Mouse (Mus musculus) liver (tissue): ENCODE results near the gene Adap1.

Source experiments
- DNase-seq: peaks from one replicate; pipeline ENCODE4 v3.0.0-alpha.2; 2020; ENCODE audit warnings: mixed read lengths

Adap1 gene

DNA sequence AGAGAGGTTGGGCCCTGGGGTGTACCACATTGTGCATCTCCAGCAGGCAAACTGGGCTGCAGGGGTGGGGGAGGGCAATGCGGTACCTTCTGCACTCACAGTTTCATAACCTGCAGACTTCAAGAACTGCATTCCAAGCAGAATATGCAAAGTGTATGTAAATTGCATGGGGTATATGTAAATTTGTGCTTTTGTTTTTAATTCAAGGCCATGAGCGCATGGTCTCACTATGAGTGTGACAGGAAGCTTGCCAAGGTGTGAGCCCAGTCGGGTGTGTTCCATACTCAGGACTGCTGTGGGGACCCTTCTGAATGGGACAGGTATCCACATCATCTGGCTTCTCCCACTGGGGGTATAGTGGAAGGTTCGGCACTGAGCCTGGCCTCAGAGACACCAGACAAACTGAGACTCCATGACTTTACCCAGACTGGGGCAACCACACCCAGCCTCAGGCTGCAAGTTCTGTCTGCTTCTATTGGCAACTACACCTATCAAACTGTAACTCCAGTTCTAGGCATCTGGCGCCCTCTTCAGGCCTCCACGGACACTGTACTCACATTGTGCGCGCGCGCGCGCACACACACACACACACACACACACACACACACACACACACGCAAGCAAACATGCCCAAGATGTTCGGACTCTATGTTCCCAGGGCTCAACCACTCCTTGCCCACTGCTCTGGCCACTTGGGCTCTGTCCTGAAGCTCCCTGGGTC, 41.8 kb downstream of the Adap1 start:
- peak; percentile 23 for DNase-seq

DNA sequence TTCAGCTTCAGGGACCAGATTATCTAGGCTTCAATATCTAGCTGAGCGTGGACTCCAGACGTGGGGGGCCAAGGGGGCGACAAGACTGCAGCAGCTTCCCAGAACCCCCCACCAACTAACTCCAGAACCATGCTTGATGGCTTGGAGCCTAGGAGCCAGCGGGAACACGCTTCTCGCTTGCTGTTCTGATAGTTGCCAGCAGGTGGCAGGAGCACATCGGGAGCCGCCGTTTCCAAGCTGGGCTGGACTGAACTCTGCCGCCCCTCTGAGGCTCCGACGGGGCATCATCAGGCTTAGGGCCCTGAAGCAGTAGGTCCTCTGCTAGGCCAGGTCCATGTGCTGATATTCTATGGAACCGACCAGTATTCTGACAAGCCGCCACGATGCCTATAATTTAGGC, 43.2 kb downstream of the Adap1 start:
- peak; percentile 80 for DNase-seq

DNA sequence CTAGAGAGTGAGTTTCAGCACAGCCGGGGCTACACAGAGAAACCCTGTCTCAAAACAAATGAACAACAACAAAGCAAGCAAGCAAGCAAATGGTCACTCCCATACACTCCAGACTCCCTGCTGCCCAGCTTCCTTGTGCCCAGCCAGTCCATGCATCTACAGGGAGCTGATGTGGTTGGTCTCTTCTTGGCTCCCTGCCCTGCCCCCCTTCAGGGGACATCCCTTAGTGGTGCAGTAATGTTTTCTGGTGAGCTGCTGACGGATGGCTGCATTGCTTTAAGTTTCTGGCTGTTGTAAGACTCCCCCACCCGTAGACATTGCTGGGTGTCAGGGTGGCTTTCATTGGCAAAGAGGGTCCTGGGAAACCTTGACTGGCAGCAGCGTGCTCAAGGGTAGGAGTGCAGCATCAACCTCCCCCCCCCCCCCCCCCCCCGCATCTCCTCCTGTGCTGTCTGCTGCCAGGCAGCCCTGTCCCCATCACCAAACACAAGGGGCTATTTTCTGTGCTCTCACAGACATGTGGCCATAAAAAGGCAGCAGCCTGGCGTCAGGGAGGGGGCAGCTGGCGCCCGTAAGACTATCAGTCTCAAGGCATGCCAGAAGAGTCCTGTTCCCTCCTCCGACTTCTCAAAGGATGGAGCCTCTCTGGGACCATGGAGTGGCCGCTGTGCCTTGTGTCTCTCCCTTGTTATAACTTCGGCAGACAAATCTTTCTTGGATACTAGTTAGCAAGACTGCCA, 43.9 kb downstream of the Adap1 start:
- no peak for DNase-seq

DNA sequence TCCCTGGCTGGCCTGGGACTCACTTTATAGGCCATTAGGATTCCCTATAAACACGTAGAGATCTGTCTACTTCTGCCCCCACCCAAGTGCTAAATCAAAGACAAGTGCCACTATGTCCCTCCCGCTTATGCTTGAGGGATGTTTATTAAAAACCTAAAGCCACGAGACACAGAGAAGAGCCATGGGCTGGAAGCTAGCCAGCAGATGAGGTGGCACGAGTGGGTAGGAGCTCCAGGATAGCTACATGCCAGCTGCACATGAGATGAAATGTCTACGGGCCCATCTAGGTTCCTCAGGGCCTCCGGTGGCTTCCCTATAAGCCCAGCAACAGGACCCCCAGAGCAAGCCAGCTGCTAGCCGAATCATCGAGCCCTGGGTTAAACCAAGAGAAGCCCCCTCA, 48.1 kb downstream of the Adap1 start:
- no peak for DNase-seq

DNA sequence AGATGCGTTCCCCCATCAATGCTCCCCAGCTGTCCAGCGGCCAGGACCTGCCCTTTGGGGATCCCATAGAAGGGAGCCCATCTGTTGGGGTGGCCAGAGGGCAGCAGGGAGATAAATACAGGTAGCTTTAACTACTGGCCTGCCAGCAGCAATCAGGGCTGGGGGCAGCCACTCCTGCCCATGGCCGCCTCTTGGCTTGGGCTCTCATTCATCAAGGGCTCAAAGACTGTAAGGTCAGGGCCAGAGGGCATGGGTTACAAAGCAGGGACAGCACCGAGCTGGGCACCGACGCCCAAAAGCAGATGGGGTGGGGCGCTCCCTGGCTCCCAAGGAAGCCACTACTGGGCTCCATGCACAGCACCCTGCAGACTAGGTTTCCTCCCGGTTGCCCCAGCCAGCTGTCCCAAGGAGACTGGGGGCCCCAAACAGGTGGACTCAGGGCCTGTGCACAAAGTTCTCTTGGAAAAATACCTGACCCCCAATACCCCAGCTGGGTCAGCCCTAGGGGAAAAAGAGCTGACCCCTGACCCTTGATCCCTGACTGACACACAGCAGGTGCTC, 53.3 kb downstream of the Adap1 start:
- no peak for DNase-seq

DNA sequence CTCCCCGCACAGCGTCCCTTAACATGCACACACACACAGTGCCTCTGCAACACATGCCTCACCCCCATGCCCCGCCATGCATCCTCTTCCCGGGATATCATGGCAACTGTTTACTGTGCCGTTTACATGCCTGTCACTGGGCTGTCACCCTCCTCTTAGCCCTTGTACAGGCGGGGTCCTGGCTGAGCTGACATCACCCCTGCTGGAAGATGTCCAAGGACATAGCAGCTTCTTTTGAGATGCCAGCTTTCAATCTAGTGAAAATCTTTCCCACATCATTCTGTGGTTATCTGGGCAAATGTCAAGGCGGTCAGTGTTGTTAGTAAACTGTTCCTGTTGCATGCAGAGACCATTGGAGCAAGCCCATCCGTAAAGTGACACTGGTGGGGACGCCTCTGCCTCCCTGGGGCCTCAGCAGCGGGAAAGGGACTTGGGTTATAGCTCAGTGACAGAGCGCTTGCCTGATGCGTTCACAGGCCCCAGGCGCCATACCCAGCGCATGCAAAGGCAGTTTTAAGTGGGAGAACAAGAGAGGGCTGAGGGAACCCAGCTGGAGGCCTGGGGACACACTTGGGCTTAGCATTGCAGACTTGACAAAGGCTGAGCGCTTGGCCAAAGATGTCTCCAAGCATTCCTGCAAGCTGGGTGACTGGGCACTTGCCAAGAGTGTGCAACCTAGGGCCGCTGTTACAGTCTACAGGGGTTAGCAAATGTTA, 54.5 kb downstream of the Adap1 start:
- no peak for DNase-seq

DNA sequence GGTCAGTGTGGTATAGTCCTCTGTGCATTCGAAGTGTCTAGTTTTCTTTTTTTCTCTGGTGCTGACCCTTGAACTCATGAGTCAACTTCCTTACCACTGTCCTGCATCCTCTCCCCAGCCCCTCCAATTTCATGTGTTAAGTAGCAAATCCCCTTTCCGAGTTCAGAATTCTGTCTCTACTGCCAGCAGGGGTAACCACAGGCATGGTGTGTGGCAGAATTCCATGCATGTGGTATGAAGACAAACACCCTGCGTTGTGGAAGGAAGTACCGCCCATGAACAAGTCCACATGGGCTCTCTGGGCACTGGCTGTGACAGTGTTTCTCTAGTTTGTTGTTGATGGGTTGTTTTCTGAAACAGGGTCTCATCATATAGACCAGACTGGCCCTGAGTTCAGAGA, 57.8 kb downstream of the Adap1 start:
- DNase-seq = no peak

DNA sequence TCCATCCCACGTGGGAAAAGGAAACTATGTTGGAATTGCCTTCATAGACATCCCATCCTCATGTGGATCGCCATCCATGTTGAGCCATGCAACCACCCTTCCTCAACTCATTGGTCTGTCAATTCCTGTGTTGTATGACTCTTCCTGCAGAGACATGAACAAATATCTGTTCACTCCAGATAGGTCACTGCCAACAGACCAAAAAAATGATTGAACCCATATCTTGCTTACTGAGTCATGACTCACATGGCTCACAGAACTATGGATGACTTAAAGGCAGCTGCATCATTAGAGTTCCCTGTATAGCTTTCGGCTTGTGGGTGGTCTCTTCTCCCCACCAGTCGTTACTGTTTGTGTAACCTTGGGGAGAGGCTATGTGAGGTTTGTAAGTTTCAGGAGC, 64.0 kb downstream of the Adap1 start:
- no peak for DNase-seq

DNA sequence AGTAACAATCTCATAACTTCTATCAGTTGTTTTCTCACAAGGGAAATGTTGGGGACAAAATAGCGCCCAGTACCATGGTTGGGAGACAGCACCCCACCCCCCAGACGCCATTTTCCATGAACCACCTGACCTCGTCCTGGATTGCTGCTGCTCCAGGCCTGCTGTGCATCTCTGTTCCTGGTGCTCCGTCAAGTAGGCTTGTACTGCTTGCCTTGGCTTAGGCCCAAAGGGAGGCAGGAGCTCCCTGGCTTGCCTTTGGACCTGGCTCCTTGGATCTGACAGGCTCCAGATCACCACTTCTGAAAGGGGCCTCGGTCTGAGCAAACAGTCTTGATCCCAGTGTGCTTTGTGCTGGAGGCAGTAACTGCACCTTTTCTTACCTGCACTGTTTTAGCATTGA, 65.6 kb downstream of the Adap1 start:
- DNase-seq = no peak

DNA sequence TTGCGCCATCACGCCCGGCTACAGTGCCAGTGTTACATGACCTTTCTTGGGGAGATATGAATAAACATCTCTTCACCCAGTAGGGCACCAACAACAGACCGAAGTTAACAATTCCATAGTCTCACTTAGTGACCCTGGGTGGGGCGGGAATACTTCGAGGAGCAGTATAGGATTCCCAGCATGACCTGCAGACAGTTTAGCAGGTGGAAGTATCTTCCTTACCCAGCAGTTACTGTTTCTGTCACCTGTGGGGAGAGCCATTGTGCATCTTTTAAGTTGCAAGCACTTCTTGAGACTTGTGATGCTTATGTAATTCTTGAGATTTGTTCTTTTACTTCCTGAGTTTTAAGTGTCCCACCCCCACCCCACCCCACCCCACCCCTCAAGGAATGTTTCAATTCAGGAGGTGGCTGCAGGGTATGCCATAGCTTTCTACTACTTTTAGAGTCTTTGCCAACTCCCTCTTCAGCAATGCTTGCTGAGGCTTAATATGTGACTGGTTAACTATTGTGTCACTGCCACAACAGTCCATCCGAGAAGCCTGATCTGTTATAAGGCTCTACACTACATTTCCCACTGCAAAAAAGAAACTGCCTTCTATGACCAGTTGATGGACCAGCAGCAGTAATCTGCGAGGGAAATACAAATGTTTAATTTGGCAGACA, 66.9 kb downstream of the Adap1 start:
- no peak for DNase-seq

DNA sequence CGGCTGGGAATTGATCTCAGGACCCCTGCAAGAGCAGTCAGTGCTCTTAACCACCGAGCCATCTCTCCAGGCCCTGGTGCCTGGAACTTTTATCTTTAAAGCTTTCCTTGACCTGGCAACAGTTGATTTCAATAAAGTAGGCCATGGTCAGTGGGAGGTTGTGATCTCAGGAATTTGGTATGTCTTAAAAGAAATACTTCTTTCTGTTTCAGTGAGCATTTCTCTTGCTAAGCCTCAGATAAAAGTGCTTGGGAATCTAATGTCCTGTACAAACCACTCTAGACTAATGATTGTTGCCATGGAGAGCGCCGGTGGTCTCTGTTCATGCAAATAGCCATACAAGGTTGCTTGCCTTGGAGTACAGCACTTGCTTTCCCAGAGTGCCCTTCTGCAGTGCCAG, 67.6 kb downstream of the Adap1 start:
- DNase-seq = no peak

DNA sequence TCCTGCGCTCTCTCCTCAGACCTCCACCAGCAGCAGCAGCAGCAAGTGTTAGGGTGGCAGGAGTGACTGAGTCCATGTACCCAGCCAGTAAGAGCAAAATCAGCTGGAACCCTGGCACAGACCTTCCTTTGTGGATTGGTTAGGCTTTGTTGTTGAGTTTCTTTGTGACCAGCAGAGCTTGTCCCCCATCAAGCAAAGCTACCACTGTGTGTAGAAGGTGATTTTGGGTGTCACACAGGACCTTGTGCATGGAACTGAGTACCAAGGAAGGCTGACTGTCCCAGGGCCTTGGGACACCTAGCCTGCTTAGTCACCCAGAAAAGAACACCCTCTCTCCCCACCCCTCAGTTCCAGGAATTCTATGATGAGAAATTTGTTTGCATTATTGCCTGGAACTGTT, 68.2 kb downstream of the Adap1 start:
- DNase-seq = no peak

DNA sequence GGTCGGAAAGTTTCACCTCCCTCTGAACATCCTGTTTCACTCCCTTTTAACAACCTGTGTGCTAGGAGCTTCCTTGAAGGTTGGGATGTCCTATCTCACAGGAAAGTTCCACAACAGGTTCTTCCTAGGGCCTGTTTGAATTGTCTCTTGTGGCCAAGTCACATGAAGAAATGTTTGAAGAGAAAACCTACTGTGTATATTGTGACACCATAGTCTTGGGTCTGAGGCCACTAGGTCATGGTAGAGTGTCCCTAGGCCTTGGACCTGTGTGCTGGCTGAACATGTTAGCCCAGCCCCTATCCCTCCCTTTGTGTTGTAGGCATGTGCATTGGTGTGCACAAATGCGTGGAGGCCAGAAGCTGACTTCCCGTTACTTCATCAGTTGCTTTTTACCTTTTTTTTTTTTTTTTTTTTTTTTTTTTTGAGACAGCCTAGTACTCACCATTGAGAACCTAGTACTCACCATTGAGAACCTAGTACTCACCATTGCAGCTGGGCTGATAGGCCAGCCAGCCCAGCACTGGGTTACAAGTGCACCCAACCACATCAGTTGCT, 69.1 kb downstream of the Adap1 start:
- DNase-seq = no peak

DNA sequence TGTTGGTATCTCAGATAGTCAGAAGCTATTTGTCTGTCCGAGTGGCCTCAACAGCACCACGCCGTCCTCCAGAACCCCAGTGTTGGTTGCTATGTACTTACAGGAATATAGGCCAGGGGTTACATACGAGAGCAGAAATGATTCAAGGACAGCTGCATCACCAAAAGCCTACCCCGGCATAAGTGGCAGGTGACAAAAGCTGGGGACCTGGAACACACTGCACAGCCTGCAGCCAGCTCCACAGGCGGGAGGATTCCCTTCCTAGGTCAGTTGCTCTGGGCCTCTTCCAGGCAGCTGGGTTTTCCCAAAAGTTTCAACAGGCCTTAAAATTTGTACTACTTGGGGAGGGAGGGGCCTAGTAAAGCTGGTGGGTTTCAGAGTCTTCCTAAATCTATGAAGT, 69.6 kb downstream of the Adap1 start:
- no peak for DNase-seq

DNA sequence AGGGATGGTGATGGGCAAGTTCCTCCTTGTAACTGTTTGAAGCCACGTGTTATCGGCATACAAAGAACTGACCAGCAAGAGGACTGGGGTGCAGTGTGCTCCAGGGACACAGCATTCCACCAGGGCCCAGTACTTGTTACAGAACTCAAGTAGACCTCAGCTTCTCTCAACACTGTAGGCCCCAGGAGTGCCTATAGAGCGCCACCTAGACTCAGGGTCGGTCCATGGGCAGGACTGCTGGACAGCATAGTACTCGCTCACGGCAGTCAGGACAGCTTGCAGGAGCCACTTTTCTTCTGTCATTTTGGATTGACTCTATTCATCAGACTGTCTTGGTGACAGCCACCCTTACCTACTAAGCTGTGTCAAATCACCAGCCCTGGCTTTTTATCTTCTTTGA, 70.5 kb downstream of the Adap1 start:
- DNase-seq = no peak

DNA sequence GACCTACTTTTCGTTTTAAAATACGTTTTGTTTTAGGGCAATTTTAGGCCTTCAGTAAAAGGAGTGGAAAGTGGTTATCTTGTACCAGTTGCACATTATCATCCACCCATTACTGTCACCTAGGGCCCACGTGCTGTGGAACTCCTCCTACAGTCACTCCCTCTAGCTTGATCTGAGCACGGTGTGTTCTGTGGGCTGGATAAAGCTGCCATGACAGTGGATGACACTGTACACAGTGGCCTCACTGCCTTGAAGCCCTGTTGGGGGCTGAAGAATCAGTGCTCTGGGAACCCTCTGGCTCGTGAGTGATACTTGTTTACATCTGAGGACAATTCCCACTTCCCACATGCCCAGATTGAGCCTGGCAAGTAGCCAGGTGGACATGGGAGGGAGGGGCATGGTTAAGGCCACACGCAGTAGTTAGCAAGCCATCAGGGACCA, 72.1 kb downstream of the Adap1 start:
- DNase-seq = peak; percentile 71

DNA sequence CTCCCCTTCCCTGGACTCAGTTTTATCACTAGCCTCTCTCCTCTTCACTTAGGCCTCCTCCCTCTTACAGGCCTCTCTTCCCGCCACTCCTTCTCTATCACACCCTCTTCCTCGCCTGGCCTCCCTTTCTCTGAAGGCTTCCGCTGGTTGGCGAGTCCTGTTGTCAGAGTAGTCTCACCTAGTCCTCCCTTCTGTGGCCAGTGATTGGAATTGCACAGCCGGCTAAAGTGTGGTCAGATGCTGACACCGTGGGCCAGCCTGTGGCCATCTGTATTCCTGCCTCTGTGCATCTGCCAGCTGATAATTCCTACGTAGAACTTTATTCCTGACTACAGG, 72.5 kb downstream of the Adap1 start:
- no peak for DNase-seq

DNA sequence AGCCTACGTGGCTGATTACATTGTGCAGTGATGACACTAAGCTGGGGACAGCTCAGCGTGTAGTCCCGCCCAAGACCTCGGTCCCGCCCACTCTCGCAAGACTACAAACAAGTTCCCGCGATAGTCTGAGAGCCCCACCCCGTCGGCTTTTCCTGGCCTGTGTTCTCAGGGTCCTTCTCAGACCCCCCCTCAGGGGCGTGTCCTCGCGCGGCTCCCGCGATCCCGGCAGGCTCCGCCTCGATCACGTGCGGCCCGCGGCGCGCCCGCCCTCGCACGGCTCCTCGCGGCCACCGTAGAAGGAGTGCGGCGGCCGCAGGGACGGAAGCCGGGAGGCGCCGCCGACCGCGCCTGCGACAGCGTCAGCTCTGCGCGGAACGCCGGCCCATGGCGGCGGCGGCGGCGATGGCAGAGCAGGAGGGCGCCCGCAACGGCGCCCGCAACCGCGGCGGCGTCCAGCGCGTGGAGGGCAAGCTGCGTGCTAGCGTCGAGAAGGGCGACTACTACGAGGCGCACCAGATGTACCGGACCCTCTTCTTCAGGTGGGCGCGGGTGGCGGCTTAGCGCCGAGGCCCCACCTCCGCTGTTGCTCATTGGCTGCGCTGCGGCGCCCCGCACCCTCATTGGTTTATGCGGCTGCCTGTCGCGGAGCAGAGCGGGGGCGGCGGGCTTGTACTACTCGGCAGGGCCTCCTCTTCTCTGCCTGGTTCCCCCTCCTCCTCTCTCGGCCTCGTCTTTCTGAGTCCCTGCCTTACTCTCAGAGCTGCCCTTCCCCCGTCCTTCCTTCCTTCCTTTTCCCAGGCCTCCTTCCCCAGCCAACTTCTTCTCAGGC, 73.1 kb downstream of the Adap1 start, which contains the start of gene Get4:
TSS of gene Get4 (plus strand) at position 244 of the 829 bp plus-strand sequence.
- DNase-seq = peak; percentile 99

DNA sequence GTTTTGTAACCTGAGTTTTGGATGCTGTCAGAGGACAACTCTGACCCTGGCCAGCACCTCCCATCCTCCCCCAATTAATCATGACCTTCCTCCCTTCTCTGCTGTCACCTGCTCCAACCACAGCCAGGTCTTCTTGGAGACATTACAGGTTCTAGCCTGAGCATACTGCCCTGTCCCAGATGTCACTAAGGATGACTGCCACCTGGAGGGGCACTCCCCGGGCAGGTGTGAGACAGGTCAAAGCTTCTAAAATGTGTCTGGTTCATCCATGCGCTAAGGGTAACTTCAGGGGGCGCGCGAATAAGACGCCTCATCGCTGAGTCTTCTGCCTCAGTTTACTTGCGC, 73.7 kb downstream of the Adap1 start:
- no peak for DNase-seq

DNA sequence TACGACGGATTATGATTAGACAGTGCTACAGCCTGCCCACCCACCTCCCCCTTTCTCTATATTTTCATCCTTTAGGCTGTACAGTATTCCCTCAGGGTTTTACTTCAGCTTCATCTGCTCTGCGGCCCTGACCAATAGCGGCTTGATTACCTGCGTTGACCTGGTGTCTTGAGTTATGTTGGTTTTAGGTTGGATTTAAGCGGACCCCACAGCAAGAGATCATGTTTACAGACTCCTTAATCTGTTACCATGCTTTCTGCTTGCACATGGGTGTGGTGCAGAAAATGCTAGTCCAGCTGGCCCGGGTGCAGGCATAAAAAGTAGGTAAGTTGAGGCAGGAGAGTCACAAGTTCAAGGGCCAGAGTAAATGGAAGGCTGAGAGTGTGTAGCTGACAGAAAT, 74.1 kb downstream of the Adap1 start:
- no peak for DNase-seq

DNA sequence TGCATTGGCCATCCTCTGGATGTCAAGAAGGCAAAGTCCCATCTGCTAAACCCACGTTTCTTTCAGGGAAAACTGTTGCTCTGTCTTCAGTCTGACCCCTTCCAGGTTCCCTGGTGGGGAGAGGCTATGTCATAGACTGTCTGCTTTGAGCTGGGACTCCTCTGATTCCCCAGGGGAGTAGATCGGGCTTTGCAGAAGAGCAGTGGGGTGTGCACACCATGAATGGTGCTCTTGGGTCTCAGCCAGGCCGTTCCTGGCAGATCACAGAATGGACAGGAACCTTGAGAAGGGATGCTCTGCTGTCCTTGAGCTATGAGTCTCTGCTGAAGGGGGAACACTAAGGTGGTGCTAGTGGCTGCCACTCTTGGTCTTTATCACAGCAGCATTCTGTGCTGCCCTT, 76.6 kb downstream of the Adap1 start:
- DNase-seq = no peak

DNA sequence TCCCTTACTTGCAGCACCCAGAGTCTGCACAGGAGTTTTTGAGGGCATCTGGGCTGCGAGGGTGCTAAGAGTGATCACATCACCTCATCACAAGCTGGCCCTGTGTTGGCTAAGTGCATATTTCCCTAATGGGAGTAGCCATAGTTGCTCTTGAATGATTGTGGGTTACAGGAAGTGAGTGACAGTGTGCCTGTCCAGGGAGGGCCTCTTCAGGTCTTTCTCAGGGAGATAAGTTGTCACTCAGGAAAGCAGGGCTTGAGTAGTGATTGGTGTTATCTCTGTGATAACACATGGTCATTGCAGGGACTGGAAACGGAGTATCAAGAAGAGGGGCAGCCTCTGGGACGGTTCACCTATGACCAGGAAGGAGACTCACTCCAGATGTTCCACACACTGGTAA, 77.7 kb downstream of the Adap1 start:
- no peak for DNase-seq
